20 mouse cellular contexts compared by ENCODE assay signal in the genomic region with DNA sequence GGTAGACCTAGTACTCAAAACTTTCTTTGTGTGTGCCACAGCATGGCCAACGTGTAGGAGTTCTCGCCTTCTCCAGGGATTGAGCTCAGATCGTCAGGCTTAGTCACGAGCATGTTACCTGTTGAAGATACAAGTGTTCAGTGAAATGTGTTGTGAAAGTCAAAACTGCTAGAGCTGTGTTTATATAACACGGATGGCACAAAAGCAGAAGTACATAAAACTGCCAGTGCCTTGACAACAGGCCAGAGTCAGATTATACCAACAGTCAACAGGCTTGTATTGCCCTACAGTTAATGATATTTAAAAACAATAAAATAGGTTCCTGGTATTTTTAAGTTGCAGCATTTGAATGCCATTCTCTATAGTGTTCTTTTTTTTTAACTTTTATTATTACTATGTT. TPM values are rescaled to one million over a fixed set of nuclear protein-coding genes. Genes with fewer than 3 reads are reported as not detected.
DNase-seq lines count a peak whose midpoint lies in the region; ATAC-seq lines count a peak whose summit lies in the region.
"Had no signal": no experiment of that assay in that cellular context is flagged by ENCODE, and none has a peak within 500 bp of the region (broad histone marks: within the 10 kb centered on the region; RNA-seq: fewer than 3 reads in every experiment).

No protein-coding gene starts in this region.

- DNase-seq in A20 (ENCODE audit: low read depth, low spot score) (peak; percentile 44), MEL-GATA-1-ER (ENCODE audit: extremely low read depth, low read depth) (peak; percentile 49)
- DNase-seq in fat pad, adult 2 months (ENCODE audit: extremely low read depth, low read depth, low spot score) = peak; percentile 52
- DNase-seq in embryo, embryonic 11 days = no peak
- DNase-seq in Muller cell, postnatal 12 days (ENCODE audit: inconsistent ontology term) = no peak
- DNase-seq in kidney, postnatal 25 days = no peak
- DNase-seq: cerebellum, adult 11 months; cerebellum, adult 9-11 months; gastrocnemius, postnatal 25 days; heart, adult 11 months had no signal

- ATAC-seq in hematopoietic stem cell, adult 5-6 weeks (replicated peaks in 1 of 2; ENCODE audit: insufficient read depth in 1 of 2, low FRiP score in 2 of 2, low TSS enrichment in 1 of 2, low read depth in 1 of 2, poor library complexity in 2 of 2, severe bottlenecking in 2 of 2) = peak; percentile 55 to 66; a peak in 2 of 4 replicates
- ATAC-seq in megakaryocyte, adult 5-6 weeks (ENCODE audit: poor library complexity, severe bottlenecking) = no peak
- ATAC-seq: forebrain, embryonic 14.5 days; hindbrain, postnatal 0 days; inflammation-experienced regulatory T-cells, adult 6 months; intestine, postnatal 0 days; Patski had no signal

RNA-seq across cellular contexts. Expression of a gene that starts 41.6 kb away (rescaled TPM):
- total RNA-seq in hematopoietic stem cell, adult 5-6 weeks (2017) = 3.7 and 4.4 TPM in 2 replicates
- total RNA-seq in megakaryocyte, adult 5-6 weeks (2015) = not detected in 2 replicates
- not detected in 2 replicates for total RNA-seq in megakaryocyte, adult 5-6 weeks (2017)
- total RNA-seq: CH12.LX; G1E; gastrocnemius, adult 8-10 months; gastrocnemius, postnatal 25 days had no signal

Comparison
In these comparisons a context has a peak if more than half of its experiments do, and no peak if none do; other contexts are left out.
1. DNase-seq: peak in A20 (single experiment), MEL-GATA-1-ER (single experiment) and fat pad, adult 2 months (single experiment); none in embryo, embryonic 11 days (single experiment), Muller cell, postnatal 12 days (single experiment) and kidney, postnatal 25 days (0 of 2).